Mouse (Mus musculus): ENCODE measurements at regions not wholly inside any gene's neighbourhood (a gene's known extent, or its start where the extent isn't known, plus 50 kb on each side); places are given as distances from the start of the nearest gene placed in this dataset.

DNA sequence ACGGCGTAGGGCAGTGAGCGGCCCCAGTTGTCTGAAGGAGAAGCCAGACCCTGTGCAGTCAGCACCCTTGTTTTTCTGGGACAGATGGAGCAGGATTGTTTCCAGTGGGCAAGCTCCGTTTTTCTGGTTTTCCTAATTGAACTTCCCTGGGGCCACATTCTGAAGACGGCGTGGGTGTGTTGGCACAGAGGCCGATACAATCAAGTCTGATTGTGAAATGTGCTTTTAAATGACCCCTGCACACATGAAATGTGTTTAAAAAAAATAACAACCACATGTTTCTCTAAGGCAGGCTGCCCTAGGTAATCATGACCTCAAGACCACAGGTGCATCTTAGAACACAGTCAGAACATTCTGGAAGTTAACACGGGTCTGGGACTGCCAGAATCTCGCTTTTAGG is 81.2 kb upstream of the Lnx1 start:
- Histone ChIP-seq H3K9ac (no peak overlapping the region), H3K27ac (replicated peaks) (no peak overlapping the region), H3K4me2 (no peak overlapping the region), H3K9me3 (no peaks in the 10 kb centered on the region), H3K27me3 (no peaks in the 10 kb centered on the region), H3K4me3 (no peak overlapping the region), H3K4me1 (replicated peaks) (no peaks in the 10 kb centered on the region), H3K36me3 (no peaks in the 10 kb centered on the region)
- WGBS: 81% methylated on average over 9 of the region's 9 CpGs
- no peak for ATAC-seq (ENCODE audit: low FRiP score, low read depth)

DNA sequence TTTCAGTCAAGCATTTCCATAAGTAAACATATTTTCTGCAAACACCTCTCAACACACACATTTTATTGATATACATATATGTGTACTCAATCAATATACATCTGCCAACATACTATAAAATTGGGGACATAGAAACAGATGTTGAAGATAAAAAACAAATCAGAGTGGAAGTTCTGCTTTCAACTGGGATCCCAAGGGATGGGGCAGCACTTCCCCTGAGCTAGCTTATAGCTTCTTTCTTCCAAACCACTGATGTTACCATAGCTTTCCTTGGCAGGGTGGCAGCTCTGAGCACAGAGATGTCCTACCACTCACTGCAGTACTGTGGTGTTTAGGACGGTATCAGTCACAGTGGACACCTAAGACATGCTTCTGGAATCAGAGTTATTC is 75.4 kb upstream of the Lnx1 start:
- no peak for ATAC-seq (ENCODE audit: low FRiP score, low read depth)
- H3K27me3 ChIP-seq: no peaks in the 10 kb centered on the region
- no peak overlapping the region for H3K4me2 ChIP-seq
- H3K9me3 ChIP-seq: no peaks in the 10 kb centered on the region
- H3K36me3 ChIP-seq: no peaks in the 10 kb centered on the region
- H3K4me1 ChIP-seq (replicated peaks): no peaks in the 10 kb centered on the region
- no peak overlapping the region for H3K4me3 ChIP-seq
- 89% methylated on average over 1 of the region's 1 CpGs for WGBS
- H3K9ac ChIP-seq: no peak overlapping the region
- H3K27ac ChIP-seq (replicated peaks): no peak overlapping the region

DNA sequence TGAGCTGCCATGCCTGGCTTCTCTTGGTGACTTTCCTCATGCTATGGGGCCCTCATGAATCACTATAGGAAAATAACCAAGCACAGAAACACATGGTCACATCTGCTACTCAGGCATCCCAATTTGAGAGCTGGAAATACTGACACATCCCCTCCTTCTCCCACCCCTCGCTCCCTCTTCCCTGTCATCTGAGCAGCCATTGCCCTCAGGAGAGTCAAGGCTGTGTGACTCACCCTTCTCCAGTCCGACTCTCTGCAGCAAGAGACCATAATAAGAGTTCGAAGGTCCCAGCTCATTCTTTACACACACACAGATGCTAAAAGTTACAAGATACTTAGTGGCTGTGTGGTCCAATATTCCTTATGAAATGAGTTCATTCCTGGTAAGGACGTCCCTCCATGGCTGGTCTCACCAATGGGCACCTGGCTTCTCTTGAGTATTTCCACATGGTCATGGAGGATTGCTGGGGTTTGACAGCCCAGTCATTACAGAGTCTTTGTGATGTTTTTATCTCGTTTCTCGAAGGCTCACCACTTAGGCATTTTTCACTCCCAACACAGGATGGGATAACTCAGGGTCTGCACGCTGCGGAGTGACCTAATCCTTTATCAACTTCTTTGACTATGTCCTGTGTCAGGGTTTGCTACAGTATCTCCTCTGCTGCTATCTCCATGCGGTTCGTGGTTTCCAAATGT is 74.8 kb upstream of the Lnx1 start:
- 89% methylated on average over 10 of the region's 10 CpGs for WGBS
- Histone ChIP-seq H3K36me3 (no peaks in the 10 kb centered on the region), H3K4me1 (replicated peaks) (no peaks in the 10 kb centered on the region), H3K9me3 (no peaks in the 10 kb centered on the region), H3K9ac (no peak overlapping the region), H3K27ac (replicated peaks) (no peak overlapping the region), H3K27me3 (no peaks in the 10 kb centered on the region), H3K4me2 (no peak overlapping the region), H3K4me3 (no peak overlapping the region)
- no peak for ATAC-seq (ENCODE audit: low FRiP score, low read depth)

DNA sequence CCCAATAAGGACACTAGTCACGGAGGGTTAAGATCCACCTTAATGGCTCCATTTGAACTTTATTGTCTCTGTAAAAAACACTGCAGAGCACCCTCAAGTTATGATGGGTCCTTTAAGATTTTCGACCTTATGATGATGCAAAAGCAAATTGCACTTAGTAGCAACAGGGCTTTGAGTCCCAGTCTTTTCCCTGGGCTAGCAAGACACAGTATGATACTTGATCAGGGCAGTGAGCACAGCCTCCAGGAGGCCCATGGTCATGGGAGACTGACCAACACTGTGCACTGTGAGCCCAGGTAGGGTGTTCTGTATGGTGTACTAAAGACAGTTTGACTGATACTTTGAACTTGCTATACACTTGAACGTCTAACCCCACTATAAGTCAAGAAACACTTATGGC is 73.4 kb upstream of the Lnx1 start:
- H3K36me3 ChIP-seq: no peaks in the 10 kb centered on the region
- WGBS: 89% methylated on average over 3 of the region's 3 CpGs
- H3K27me3 ChIP-seq: no peaks in the 10 kb centered on the region
- H3K27ac ChIP-seq (replicated peaks): no peak overlapping the region
- ATAC-seq (ENCODE audit: low FRiP score, low read depth): no peak
- no peak overlapping the region for H3K4me2 ChIP-seq
- H3K9me3 ChIP-seq: no peaks in the 10 kb centered on the region
- H3K4me3 ChIP-seq: no peak overlapping the region
- no peaks in the 10 kb centered on the region for H3K4me1 ChIP-seq (replicated peaks)
- no peak overlapping the region for H3K9ac ChIP-seq

DNA sequence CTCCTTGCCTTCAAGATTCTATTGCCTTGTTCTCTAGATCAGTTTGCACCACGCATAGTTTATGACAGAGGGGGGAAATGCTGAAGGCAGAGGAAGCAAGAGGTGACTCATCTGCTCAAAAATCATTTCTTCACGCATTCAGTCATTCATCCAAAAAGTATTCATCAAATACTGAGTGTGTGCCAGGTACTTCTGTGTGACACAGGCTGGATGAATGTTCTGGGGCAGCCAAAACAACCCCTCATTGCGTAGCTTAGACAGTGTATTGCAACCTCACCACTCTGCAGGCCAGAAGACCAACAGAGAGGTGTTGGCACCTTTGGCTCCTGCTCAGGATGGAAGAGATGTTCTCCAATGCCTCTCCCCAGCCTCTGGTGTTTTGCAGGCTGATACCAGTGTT is 72.9 kb upstream of the Lnx1 start:
- H3K36me3 ChIP-seq: no peaks in the 10 kb centered on the region
- no peaks in the 10 kb centered on the region for H3K9me3 ChIP-seq
- H3K4me2 ChIP-seq: no peak overlapping the region
- no peak overlapping the region for H3K4me3 ChIP-seq
- no peaks in the 10 kb centered on the region for H3K4me1 ChIP-seq (replicated peaks)
- ATAC-seq (ENCODE audit: low FRiP score, low read depth): no peak
- H3K9ac ChIP-seq: no peak overlapping the region
- no peak overlapping the region for H3K27ac ChIP-seq (replicated peaks)
- WGBS: 88% methylated on average over 3 of the region's 3 CpGs
- no peaks in the 10 kb centered on the region for H3K27me3 ChIP-seq

DNA sequence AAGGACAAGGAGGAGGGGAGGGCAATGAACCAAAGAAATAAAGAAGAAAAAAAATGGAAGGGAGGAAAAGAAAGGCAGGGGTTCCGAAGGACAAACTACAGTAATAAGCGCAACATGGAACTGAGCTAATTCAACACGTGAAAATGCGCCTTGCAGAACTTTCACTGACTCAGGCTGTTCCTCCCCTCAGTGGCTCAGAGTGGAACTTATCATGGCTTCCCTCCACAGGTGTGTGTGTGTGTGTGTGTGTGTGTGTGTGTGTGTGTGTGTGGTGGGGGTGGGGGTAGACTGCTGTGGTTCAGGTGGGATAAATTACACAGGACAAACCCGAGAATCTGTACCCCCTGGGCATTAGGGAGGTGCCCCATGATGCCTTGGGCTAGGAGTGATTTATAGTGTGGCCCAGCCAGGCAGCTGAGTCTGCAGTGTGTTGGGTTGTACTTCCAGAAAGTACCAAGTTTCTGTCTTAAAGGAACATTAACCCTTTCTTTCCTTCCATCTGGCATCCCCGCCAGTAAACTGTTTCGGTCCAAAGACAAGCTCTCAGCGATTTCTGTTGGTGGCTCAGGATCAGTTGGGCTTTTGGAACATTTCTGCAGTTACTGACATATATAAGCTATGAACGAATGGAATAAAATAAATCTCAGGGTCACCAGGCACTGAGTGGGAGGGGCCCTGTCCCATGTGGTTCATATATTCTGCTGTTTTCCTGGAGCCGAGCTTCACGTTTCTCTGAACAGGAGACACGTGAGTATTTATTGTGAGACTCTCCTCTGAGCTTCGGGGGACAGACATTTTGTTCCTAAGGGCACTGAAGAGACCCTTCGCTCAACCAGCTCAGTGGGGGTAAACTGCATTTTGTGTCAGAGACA is 71.1 kb upstream of the Lnx1 start:
- ATAC-seq (ENCODE audit: low FRiP score, low read depth): no peak
- Histone ChIP-seq H3K27ac (replicated peaks) (no peak overlapping the region), H3K4me1 (replicated peaks) (no peaks in the 10 kb centered on the region), H3K4me2 (no peak overlapping the region), H3K9me3 (no peaks in the 10 kb centered on the region), H3K36me3 (no peaks in the 10 kb centered on the region), H3K27me3 (no peaks in the 10 kb centered on the region), H3K4me3 (no peak overlapping the region), H3K9ac (no peak overlapping the region)
- WGBS: 82% methylated on average over 14 of the region's 14 CpGs

DNA sequence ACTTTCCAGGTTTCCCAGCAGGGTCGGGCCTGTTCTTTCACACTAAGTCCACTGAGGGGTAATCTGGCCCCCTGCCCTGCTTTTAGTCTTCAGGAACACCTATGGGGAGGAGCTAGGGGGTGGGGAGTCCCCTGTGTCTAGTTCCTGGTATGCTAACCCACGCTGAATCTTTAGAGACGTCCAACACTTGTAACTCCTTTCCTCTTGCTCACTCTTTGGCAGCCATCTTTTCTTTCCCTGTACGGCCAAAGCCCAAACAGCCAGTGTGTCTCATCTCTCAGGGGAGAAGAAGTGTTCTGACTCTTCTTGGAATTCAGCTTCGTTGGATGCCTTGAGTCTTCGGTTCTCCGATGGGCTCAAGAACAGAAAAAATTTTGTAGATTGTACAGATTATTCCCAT is 68.4 kb upstream of the Lnx1 start:
- Histone ChIP-seq H3K4me2 (no peak overlapping the region), H3K9ac (no peak overlapping the region), H3K27me3 (no peaks in the 10 kb centered on the region), H3K4me3 (no peak overlapping the region), H3K36me3 (no peaks in the 10 kb centered on the region), H3K9me3 (no peaks in the 10 kb centered on the region), H3K27ac (replicated peaks) (no peak overlapping the region), H3K4me1 (replicated peaks) (no peaks in the 10 kb centered on the region)
- WGBS: 79% methylated on average over 7 of the region's 7 CpGs
- no peak for ATAC-seq (ENCODE audit: low FRiP score, low read depth)

DNA sequence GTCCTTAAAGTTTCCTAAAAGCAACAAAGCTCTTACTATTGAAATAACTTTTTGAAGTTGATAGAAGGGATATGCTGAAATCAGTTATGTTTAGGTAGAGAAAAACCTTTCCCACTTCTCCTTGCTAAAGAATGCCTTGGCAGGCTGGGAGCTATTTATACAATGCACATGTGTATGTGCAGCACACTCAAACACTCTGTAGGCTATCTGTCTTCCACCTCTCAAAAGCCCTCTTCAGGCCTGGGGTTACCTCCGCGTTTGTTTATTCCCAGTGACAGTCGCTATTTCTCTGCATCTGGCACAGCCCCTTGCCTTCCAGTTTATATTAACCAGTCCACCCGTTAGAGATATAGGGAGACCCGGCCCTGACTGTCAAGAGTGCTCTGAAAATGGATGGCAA is 66.3 kb upstream of the Lnx1 start:
- Histone ChIP-seq H3K4me1 (replicated peaks) (peaks cover 5% of the 10 kb centered on the region), H3K27me3 (no peaks in the 10 kb centered on the region), H3K9me3 (no peaks in the 10 kb centered on the region), H3K9ac (no peak overlapping the region), H3K4me3 (no peak overlapping the region), H3K4me2 (no peak overlapping the region), H3K36me3 (no peaks in the 10 kb centered on the region), H3K27ac (replicated peaks) (no peak overlapping the region)
- WGBS: 77% methylated on average over 5 of the region's 5 CpGs
- ATAC-seq (ENCODE audit: low FRiP score, low read depth): no peak

DNA sequence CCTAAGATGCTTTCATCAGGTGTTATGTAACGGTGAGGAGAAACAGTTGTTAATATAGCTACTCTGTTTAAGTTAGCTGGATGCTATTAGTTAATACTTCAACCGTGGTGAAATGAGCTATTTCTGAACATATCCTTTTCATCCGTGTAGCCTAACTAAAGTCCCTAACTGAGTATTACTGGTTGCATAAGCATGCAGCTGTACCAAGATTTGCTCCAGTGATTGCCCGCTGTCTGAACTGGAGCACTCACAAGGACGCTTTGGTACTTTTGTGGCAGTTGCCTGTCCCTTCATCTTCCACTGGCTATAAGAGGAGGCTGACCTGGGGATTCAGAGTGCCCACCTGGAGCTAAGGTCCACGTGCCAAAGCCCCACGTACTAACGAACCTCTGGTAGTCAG is 65.3 kb upstream of the Lnx1 start:
- Histone ChIP-seq H3K4me3 (no peak overlapping the region), H3K9me3 (no peaks in the 10 kb centered on the region), H3K9ac (no peak overlapping the region), H3K36me3 (no peaks in the 10 kb centered on the region), H3K4me2 (no peak overlapping the region), H3K27ac (replicated peaks) (no peak overlapping the region), H3K27me3 (no peaks in the 10 kb centered on the region), H3K4me1 (replicated peaks) (peaks cover 5% of the 10 kb centered on the region)
- WGBS: 81% methylated on average over 8 of the region's 8 CpGs
- ATAC-seq (ENCODE audit: low FRiP score, low read depth): no peak

DNA sequence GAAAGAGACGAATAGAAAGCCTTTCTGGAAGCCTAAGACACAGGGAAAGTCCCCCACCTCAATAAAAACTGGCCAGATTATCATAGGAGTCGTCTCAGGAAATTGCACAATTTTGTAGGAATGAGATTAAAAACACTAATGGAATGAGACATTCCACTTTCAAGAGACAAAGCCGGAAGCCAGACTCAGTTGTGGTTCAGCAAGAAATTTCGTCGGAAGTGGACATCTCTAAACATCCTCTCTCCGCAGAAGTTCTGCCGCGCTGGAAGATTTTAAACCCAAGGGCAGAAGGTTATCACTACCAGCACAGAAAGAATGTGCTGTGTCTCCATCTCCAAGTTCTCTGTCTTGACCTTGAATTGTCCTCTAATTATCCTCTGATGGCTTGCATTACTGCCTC is 63.5 kb upstream of the Lnx1 start:
- Histone ChIP-seq H3K36me3 (no peaks in the 10 kb centered on the region), H3K4me1 (replicated peaks) (peaks cover 5% of the 10 kb centered on the region), H3K9ac (no peak overlapping the region), H3K4me2 (no peak overlapping the region), H3K4me3 (no peak overlapping the region), H3K27ac (replicated peaks) (no peak overlapping the region), H3K9me3 (no peaks in the 10 kb centered on the region), H3K27me3 (no peaks in the 10 kb centered on the region)
- WGBS: 81% methylated on average over 8 of the region's 8 CpGs
- no peak for ATAC-seq (ENCODE audit: low FRiP score, low read depth)

DNA sequence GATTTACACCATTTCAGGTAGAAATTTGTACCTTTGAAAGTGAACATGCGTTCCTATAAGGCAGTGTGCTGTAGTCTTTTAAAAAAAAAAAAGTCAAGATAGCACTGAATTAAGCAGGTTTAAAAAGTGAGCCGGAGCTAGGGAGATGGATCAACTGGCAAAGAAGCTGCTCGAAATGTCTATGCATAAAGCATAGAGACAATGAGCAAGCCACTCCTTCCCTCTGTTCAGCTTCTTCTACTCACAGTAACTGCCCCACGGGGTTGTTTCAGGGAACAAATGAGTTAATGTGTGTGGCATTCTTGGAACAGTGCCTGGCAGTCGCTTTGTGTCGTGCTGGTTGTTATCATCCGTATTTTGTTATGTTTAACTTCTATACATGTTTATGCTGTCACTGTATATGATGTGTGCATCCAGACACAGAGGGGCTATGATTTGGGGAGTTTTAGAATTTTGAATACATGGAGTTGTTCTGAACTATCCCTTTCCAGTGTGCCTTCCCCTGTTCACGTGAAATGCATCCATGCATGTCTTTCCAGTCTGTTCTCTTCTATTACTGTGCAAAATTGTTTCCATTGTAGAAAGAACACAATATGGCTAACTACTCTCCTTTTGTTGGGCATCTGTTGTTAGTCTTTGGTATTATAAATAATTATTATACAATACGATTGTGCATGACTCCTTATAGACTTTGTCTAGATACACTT is 62.5 kb upstream of the Lnx1 start:
- Histone ChIP-seq H3K9ac (no peak overlapping the region), H3K4me1 (replicated peaks) (peaks cover 5% of the 10 kb centered on the region), H3K36me3 (no peaks in the 10 kb centered on the region), H3K9me3 (no peaks in the 10 kb centered on the region), H3K27me3 (no peaks in the 10 kb centered on the region), H3K4me2 (no peak overlapping the region), H3K27ac (replicated peaks) (no peak overlapping the region; the same call in 1 of the 2 replicates), H3K4me3 (no peak overlapping the region)
- 0 out of 2 replicates have a peak, but pooled peaks have one; percentile 34 for ATAC-seq (ENCODE audit: low FRiP score, low read depth)
- 23% methylated on average over 9 of the region's 9 CpGs for WGBS

DNA sequence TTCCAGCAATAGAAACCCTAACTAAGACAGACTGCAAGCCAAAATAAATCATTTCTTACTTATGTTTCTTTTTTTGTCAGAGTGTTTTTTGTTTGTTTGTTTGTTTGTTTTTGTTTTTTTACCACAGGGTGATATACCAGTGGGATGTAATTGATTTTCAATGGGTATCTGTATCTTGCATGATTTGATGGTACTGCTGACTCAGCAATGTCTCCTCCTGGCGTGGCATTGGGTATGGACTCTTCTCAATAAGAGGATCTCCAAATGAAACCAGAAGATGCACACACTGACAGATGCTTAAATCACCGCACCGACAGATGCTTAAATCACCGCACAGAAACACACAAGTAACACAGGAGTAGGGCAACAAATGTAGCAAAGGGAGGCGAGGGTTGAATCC is 54.8 kb upstream of the Lnx1 start:
- no peak for ATAC-seq (ENCODE audit: low FRiP score, low read depth)
- no peak overlapping the region for H3K4me2 ChIP-seq
- H3K36me3 ChIP-seq: no peaks in the 10 kb centered on the region

More for the DNA sequence above, 54.8 kb upstream of the Lnx1 start:
- no peaks in the 10 kb centered on the region for H3K4me1 ChIP-seq (replicated peaks)
- H3K27ac ChIP-seq (replicated peaks): no peak overlapping the region
- H3K4me3 ChIP-seq: no peak overlapping the region
- H3K9ac ChIP-seq: no peak overlapping the region
- WGBS: 89% methylated on average over 5 of the region's 5 CpGs
- no peaks in the 10 kb centered on the region for H3K27me3 ChIP-seq
- no peaks in the 10 kb centered on the region for H3K9me3 ChIP-seq

Data from hindbrain, embryonic 15.5 days (tissue).